Mouse (Mus musculus) hematopoietic stem cell, adult 5-6 weeks (primary cell): ENCODE data around the gene Msh5. TPM values are rescaled to one million over a fixed set of nuclear protein-coding genes. Genes with fewer than 3 reads are reported as not detected.
A peak's percentile ranks its signal among the peaks of the same experiment; 100 is the strongest.

ENCODE experiments used
- ATAC-seq, 2 experiments: fragments of 125-278 bp in 1 of 2; replicated peaks in 1 of 2; 2 replicates each; pipeline ENCODE4 v1.8.0; 2016 to 2017; ENCODE audit warnings: inconsistent platforms in 2 of 2, mild to moderate bottlenecking in 2 of 2, moderate number of reproducible peaks in 2 of 2, low read depth in 1 of 2, moderate TSS enrichment in 1 of 2; ENCODE audit not compliant: low FRiP score in 2 of 2, poor library complexity in 2 of 2, severe bottlenecking in 2 of 2, insufficient read depth in 1 of 2, low TSS enrichment in 1 of 2
- total RNA-seq: library from RNA; stranded (forward); fragments of 172-1452, 232-1000 nt; gene quantifications from 2 replicates; pipeline ENCODE4 v1.2.3, GENCODE M21; 2017

Gene Msh5
- total RNA-seq, 1 experiment from 2014 or later = 7.9 TPM

GRCm38 (mm10) chr17:35076507-35077176, 30.1 kb upstream of the Msh5 start, which contains the start of gene Ly6g6e:
TSS of gene Ly6g6e (plus strand) at chr17:35076902.
- ATAC-seq = no peak

- peak; percentile 31 to 35; a peak in 2 of 4 replicates for ATAC-seq
Observed at GRCm38 (mm10) chr17:35074097-35074496, 27.6 kb upstream of the Msh5 start.

GRCm38 (mm10) chr17:35071454-35071853, 24.9 kb upstream of the Msh5 start:
- ATAC-seq = no peak

- no peak for ATAC-seq
Observed at GRCm38 (mm10) chr17:35070556-35071229, 24.1 kb upstream of the Msh5 start.

- ATAC-seq = no peak
Observed at GRCm38 (mm10) chr17:35068213-35068914, 21.8 kb upstream of the Msh5 start.

GRCm38 (mm10) chr17:35066084-35066483, 19.5 kb upstream of the Msh5 start, which contains the start of gene Mpig6b:
TSS of gene Mpig6b (minus strand) at chr17:35066184.
- ATAC-seq = no peak

- peak; percentile 33 to 40; a peak in 2 of 4 replicates for ATAC-seq
Observed at GRCm38 (mm10) chr17:35064951-35065947, 18.7 kb upstream of the Msh5 start, which contains the start of gene Ly6g6c. TSS of gene Ly6g6c (plus strand) at chr17:35065388.

- no peak for ATAC-seq
Observed at GRCm38 (mm10) chr17:35064378-35064877, 17.9 kb upstream of the Msh5 start.

GRCm38 (mm10) chr17:35063466-35063865, 16.9 kb upstream of the Msh5 start:
- no peak for ATAC-seq

- ATAC-seq = no peak
Observed at GRCm38 (mm10) chr17:35061299-35061698, 14.8 kb upstream of the Msh5 start.

GRCm38 (mm10) chr17:35060737-35061297, 14.3 kb upstream of the Msh5 start:
- ATAC-seq = no peak

- no peak for ATAC-seq
Observed at GRCm38 (mm10) chr17:35060071-35060470, 13.5 kb upstream of the Msh5 start.

GRCm38 (mm10) chr17:35058911-35059892, 12.7 kb upstream of the Msh5 start, which contains the start of gene Ddah2:
TSS of gene Ddah2 (plus strand) at chr17:35059035.
- peak; percentile 82 to 87 for ATAC-seq

- ATAC-seq = no peak
Observed at GRCm38 (mm10) chr17:35058316-35058715, 11.8 kb upstream of the Msh5 start.

- no peak for ATAC-seq
Observed at GRCm38 (mm10) chr17:35057090-35057489, 10.5 kb upstream of the Msh5 start.
